Mouse (Mus musculus): Measurements from ENCODE around the gene Kpna4.

DNA sequence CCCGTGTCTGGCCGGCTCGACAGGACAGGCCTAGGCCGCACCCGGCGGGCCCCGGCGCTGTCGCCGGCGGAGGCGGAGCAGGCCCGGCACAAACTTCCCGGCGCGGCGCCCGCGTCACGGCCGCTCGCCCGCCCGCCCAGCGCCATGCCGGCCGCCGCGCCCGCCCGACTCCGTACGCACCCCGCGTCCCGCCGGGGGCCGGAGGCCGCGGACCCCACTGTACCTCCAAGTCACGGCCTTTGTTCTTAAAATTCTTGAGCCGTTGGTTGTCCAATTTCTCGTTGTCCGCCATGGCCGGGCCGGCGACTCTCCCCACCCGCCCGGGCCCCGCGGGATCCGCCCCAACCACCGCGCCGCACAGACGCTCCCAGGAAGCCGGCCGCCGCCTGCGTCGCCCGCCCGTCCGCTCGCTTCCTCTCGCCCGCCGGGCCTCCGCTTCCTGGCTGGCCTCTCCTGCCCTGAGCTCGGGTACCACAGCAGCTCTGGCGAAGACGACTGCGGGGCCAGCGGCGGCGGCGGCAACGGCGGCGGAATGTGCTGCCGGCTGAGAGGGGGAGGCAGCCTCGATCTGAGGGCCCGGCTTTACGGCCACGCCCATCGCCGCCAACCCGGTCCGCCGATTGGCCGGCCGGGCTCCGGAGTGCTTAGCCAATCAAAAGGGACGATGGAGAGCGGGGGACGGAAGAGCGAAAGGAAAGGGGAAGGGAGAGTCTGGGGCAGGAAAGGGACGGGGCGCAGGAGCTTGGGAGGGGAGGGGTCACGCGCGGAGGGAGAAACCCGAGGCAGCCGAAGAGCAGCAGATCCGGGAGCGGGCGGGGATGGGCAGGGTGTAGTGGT lies at the start of gene Kpna4:
- TF ChIP-seq POLR2A (IDR thresholded peaks at IDR 0.05; ENCODE audit: borderline replicate concordance, extremely low read depth, insufficient read depth, insufficient read length, poor library complexity, severe bottlenecking) (peak; percentile 83), CTCF (IDR thresholded peaks at IDR 0.05; ENCODE audit: borderline replicate concordance, extremely low read depth, insufficient read depth, insufficient read length) (no peak)
